Mouse (Mus musculus) gastrocnemius, postnatal 10 days (tissue): ENCODE measurements around the gene Chd9. TPM values are rescaled to one million over a fixed set of nuclear protein-coding genes. Genes with fewer than 3 reads are reported as not detected.
A peak's percentile ranks its signal among the peaks of the same experiment; 100 is the strongest.
"Not testable (repeated sequence)": the region's sequence is repeated elsewhere in the genome, so short reads cannot be mapped to it uniquely, and the experiment has no call there.

Experiments
- DNase-seq: peaks from one replicate; pipeline ENCODE4 v3.0.0; 2021; ENCODE audit warnings: mixed read lengths
- total RNA-seq, 2 experiments: library from RNA; stranded (reverse); gene quantifications; 2 replicates each; pipeline ENCODE4 v1.2.3; 2021

The Chd9 gene
- total RNA-seq, 2 experiments from 2014 or later, result 42.6 to 51.8 TPM

- peak; percentile 21 for DNase-seq
These were observed 42.0 kb downstream of the Chd9 start for GRCm38 (mm10) chr8:90869920-90870777.

DNA sequence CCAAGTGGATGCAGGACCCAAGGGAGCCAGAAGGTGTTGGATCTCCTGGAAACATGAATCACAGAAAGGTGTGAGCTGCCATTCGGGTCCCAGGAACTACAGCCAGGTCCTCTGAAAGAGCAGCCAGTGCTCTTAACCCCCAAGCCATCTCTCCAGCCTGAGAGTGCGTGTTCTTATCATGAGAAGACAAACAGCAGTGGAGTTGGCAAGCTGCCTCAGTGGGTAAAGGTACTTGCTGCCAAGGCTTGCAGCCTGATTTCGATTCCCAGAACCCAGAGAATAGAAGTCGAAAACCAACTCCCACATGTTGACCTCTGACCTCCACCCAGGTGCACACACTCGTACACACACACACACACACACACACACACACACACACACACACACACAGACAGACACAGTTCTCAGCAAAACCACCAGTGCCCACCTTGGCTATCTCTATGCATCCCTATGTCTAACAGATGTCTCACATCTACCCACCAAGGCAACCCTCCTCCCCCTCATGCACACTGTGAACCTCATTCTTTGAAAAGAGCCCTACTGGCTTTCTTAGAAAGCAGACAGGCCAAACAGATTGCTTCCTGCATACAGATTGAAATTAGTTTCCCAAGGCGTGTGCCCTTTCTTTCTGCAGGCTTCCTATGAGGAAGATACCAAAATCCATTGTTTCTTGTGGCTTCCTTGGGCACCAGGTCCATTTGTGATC, 43.4 kb downstream of the Chd9 start:
- DNase-seq, result no peak

DNA sequence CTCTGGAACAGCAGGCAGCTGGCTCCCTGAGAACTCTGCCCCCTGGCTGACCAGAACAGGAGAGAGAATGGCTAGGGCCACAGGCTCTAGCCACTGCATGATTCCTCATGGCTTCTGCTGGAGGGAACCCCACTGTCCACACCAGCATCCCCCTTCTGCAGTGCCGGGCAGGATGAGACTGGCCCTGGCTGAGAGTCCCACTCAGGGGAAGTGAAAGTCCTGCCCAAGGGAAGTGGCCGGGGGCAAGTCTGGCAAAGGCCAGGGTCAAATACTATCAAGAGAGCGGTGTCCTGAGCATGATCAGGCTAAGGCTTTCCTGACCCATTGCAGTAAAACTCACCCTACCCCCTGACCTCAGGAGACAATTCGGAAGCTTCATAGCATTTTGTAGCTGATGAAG, 44.9 kb downstream of the Chd9 start:
- no peak for DNase-seq

DNA sequence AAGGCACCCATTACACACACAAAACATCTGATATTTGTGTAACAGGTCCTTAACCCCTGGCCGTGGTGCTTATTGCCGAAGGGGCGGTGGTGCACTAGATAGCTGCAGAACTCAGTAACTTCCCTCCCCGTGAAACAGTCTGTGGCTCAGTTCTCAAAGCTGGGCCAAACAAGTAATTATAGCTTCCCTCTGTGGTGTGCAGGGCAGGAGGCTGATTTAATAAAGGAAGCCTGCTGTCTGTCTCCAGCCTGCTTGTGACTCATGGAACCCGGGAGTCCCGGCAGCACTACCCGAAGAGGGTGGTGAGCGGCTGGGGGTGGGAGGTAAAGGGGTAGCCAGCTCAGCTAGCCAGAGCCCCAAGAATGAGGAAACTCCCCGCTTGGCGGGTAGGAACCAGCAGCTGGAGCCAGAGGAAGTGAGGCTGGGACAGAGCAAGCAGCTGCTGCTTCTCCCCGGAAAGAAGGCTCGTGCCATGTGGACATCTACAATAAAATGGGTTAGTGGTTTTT, 48.1 kb downstream of the Chd9 start:
- peak; percentile 59 for DNase-seq

- DNase-seq, result peak; percentile 72
These were observed 48.7 kb downstream of the Chd9 start for GRCm38 (mm10) chr8:90876722-90877429.

DNA sequence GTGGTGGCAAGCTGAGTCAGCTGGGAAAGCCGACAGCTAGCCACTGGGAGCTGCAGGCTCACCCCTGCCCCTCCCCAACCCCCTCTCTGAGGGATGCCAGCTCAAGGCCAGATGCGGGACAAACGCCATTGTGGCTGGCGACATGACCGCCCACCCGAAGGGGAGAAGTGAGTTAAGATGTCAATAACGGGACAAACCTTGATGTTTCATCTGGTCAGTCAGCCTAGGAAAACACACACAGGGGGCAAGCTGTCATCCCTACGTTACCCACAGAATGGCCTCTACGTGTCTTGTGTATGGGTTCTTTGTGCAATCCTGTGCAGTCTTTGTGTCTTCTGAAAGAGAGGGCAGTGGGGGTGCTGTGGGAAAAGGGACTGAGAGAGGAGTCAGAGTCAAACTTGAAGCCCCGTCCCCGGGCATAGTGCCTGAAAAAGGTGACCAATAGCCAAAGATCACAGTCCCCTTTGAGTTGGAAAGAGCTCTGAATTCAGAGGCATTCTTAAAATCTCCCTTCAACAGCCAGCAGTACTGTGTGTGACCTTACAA, 49.4 kb downstream of the Chd9 start:
- DNase-seq, result no peak

DNA sequence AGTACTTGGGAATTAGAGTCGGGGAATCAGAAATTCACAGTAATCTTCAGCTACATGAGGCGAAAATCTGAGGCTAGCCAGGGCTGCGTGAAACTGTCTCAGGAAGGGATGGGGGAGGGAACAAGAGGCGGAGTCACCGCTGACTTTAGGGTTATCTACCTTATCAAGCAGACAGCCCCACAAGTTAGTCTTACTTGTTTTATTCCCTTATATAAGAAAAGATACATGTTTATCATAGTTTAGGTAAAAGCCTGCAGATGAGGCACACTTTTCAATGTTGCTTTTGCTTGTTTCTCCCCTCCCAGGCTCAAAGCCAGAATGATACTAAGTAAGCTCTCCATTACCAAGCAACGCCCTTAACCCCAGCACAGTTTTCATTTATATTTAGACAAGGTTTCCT, 50.4 kb downstream of the Chd9 start:
- DNase-seq, result no peak

- no peak for DNase-seq
These were observed 51.9 kb downstream of the Chd9 start for GRCm38 (mm10) chr8:90880041-90880440.

- DNase-seq, result no peak
These were observed 53.0 kb downstream of the Chd9 start for GRCm38 (mm10) chr8:90881181-90881580.

DNA sequence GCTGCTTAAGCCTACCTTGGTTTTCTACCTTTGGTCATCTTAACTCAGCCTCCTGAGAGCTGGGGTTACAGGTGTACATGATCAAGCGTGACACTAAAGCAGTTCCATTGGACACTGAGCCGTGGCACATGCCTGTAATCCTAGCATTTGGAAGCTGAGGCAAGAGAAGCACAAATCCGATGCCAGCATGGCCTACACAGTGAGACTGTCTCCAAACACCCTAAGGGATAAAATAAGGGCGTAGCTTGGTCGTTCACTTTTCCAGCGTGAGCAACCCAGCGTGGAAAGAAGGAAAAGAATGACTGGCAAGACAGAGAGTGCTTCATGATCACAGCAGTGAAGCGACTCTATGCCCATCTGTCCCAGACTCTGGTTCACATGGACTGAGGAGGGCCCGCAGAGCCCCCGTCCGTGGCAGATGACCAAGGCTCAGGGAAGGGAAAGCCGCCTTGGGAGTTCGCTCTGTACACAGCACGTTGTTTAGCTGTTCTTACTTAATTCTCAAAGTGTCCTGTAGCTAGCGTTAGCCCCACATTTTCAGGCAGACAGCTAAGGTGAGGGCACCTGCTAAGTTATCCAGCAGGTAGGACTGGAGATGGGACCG, 54.0 kb downstream of the Chd9 start:
- no peak for DNase-seq

- no peak for DNase-seq
These were observed 57.7 kb downstream of the Chd9 start for GRCm38 (mm10) chr8:90885671-90886368.

DNA sequence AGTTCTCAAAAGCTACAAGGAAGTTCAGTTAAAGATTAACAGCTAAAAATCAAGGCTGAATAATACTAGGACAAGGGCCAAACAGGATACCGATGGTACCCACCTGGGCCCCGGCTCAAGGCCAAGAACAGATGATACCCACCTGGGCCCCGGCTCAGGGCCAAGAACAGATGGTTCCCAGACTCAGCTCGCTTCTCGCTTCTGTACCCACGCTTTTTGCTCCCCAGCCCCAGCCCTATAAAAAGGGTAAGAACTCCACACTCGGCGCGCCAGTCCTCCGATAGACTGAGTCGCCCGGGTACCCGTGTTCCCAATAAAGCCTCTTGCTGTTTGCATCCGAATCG, 58.2 kb downstream of the Chd9 start:
- DNase-seq, result not testable (repeated sequence)

GRCm38 (mm10) chr8:90887328-90887727, 59.2 kb downstream of the Chd9 start:
- DNase-seq, result not testable (repeated sequence)

DNA sequence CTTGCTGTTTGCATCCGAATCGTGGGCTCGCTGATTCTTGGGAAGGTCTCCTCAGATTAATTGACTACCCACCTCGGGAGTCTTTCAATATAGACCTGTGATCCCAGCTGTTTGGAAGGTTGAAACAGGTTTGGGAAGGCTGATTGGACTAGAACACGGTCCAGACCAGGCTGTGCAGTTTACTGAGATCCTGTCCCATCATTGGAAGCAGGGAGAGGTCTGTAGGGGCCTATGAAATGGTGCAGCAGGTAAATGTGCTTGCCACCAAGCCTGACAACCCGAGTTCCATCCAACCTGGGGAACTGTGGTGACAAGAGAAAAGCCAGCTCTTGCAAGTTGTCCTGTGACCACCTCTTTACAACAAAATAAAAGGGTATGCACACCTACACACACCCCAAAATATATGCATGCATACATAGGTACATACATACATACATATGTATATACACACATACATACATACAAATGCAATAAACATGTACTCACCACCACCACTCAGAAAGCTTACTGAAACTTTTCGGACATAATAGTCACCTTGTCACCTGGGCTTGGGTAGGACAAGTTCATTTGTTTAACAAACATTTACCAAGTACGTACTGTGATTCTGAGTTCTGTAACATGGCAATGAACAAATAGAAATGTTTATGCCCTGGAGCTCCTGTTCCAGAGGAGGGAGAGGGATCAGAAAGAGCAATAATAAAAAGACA, 63.9 kb downstream of the Chd9 start:
- no peak for DNase-seq

- no peak for DNase-seq
These were observed 64.4 kb downstream of the Chd9 start for GRCm38 (mm10) chr8:90892579-90892919.

- no peak for DNase-seq
These were observed 66.2 kb downstream of the Chd9 start for GRCm38 (mm10) chr8:90894231-90894914.

DNA sequence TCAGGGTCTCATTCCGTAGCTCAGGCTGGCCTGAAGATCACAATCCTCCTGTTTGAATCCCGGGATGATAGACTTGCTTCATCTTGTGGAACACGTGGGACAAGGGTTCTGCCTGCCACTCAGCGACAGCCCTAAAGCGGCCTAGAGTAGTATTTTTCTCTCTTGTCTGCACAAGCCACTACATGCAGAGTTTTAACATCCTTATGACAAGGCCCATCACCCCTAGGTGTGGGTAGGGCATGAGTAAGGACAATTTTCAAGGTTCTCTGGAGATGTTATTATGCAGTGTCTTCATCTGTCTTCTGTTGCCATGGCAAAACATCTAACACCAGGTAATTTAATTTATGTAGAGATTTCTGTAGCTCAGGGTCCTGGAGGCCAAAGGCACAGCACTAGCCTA, 69.2 kb downstream of the Chd9 start:
- no peak for DNase-seq

DNA sequence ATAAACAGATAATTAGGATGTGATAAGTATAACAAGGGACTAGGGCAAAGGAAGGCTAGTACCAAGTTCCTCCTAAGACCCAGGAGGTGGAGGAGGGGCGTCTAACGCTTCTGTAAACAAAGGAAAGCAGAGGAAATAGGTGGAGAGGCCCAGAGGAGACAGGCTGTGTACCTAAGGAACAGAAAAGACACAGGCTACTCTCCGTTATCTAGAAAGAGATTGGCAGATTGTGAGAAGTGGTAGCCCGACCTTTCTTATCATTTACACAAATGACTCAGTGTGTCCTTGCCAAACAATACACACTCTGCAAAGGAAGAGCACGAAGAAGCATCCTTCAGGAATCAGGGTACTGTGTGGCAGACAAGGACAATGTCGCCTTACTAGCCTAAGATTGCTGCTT, 70.4 kb downstream of the Chd9 start:
- DNase-seq, result no peak

DNA sequence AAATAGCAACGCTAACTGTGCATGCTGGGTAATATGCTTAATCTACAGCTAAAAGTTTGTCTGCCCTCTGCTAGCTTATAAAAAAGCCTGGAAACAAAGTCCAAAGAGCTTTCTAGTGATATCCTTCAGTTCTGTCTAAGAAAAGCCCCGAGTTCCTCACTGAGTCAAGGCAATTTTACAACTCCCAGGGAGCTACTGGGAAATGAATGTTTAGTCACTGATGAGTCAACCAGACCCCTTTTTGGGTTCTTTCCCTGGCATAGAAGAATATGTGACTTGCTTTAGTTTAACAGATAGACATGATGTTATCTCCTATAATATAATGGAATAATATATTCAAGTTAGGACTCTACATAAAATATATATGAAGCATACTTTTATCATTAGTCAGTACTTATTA, 73.8 kb downstream of the Chd9 start:
- DNase-seq, result no peak

DNA sequence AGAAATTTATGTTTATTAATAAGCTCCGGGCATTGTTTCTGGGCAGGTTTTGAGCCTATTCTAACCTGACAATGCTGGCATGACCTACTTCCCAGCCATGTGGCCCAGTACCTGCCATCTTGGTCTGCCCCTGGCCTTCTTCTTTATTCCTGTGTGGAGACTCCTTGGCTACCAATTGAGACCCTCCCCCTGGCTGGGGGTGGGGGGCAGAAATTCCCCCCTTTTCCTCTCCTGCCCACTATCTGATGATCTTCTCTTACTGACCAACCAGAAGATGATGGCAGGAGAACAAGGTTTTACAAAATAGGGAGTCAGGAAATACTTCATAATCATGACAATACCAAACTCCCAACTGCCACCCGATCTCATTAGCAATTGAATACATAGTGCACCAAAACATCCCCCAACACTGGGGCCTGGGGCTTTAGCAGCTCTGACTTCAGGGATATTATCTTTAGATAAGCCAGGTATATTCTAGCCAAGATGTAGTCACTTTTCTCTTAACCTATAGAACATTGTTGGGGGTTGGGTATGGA, 76.1 kb downstream of the Chd9 start:
- DNase-seq, result no peak
